Mouse (Mus musculus) spleen, adult 2 months (tissue): ENCODE measurements around the gene Sec61g. TPM values are rescaled to one million over a fixed set of nuclear protein-coding genes. Genes with fewer than 3 reads are reported as not detected.
"Not testable (repeated sequence)": the region's sequence is repeated elsewhere in the genome, so short reads cannot be mapped to it uniquely, and the experiment has no call there.

Experiments used
- DNase-seq, 2 experiments: peaks; one replicate each; pipeline versions ENCODE4 v3.0.0 to v3.0.0-alpha.2; 2012 to 2021; ENCODE audit warnings: low spot score in 2 of 2, low read depth in 1 of 2
- H3K27ac ChIP-seq: fragments of 200-500 bp; 2 replicates; pipeline ENCODE4 v1.5.1; 2012; ENCODE audit warnings: low read length, inconsistent platforms; ENCODE audit not compliant: insufficient read depth
- H3K27me3 ChIP-seq: fragments of 200-500 bp; 2 replicates; pipeline ENCODE4 v1.6.1; 2012; ENCODE audit warnings: mild to moderate bottlenecking, moderate library complexity, low read length, inconsistent platforms; ENCODE audit not compliant: control insufficient read depth, insufficient read depth
- H3K36me3 ChIP-seq: fragments of 200-500 bp; 2 replicates; pipeline ENCODE4 v1.6.1; 2012; ENCODE audit warnings: mild to moderate bottlenecking, low read length, inconsistent platforms; ENCODE audit not compliant: control insufficient read depth, insufficient read depth
- H3K4me1 ChIP-seq: fragments of 200-500 bp; 2 replicates; pipeline ENCODE4 v1.6.1; 2011; ENCODE audit warnings: inconsistent platforms; ENCODE audit not compliant: control insufficient read depth, insufficient read depth, insufficient read length
- H3K4me3 ChIP-seq: fragments of 200-500 bp; 2 replicates; pipeline ENCODE4 v1.5.1; 2011; ENCODE audit warnings: mild to moderate bottlenecking, inconsistent platforms; ENCODE audit not compliant: insufficient read depth, insufficient read length; ENCODE audit errors: extremely low read depth
- CTCF ChIP-seq: fragments of 200-500 bp; IDR thresholded peaks from 2 replicates; pipeline ENCODE4 v1.5.1; 2011; ENCODE audit warnings: mild to moderate bottlenecking, inconsistent platforms; ENCODE audit not compliant: insufficient read depth, insufficient read length, insufficient replicate concordance; ENCODE audit errors: extremely low read depth
- POLR2A ChIP-seq: fragments of 200-500 bp; IDR thresholded peaks from 2 replicates; pipeline ENCODE4 v1.6.1; 2011; ENCODE audit warnings: low read depth, low read length, inconsistent platforms
- WGBS: fragments of 180-500 bp; shearing (Covaris S2); methylation state at CpG from one replicate; pipeline ENCODE4 v1.1.7; 2018; 5-methylcytosine and 5-hydroxymethylcytosine counted together
- polyA plus RNA-seq: library from polyadenylated mRNA; depleted of rRNA; stranded (reverse); fragments of >200 nt; gene quantifications from 2 replicates; pipeline ENCODE4 v1.2.3, GENCODE M21; 2012

Sec61g gene
- polyA plus RNA-seq, 1 experiment: 6.6 TPM

- H3K36me3 ChIP-seq: no peaks in the 10 kb centered on the region
- WGBS: 88% methylated on average over 5 of the region's 5 CpGs
- no peak overlapping the region for H3K27ac ChIP-seq
- TF ChIP-seq POLR2A: no peak
- TF ChIP-seq CTCF: no peak
- no peak overlapping the region for H3K4me3 ChIP-seq
- no peaks in the 10 kb centered on the region for H3K27me3 ChIP-seq
- no peak for DNase-seq
- H3K4me1 ChIP-seq: no peaks in the 10 kb centered on the region
These were observed 20.1 kb upstream of the Sec61g start for GRCm38 (mm10) chr11:16528391-16528790.

DNA sequence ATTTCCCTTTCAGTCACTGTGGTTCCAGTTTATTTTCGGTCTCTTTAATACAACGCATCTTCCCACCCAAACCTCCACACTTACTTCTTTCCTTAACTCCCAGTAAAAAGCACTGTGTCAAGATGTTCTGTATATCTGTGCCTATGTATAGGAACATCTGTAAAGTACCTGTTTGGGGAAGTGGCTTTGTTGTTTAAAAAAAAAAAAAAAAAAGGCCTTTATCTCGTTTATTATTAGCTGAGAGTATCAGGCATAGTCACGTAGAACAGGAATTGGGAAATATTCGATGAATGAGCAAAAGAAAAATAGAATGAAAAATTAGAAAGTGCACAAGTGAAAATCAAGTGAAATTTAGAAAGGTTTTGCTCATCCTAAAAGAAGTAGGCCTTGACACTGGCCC is 19.5 kb upstream of the Sec61g start:
- DNase-seq: no peak
- H3K27ac ChIP-seq: no peak overlapping the region
- no peak overlapping the region for H3K4me3 ChIP-seq
- WGBS: 70% methylated on average over 5 of the region's 5 CpGs
- TF ChIP-seq POLR2A: no peak
- no peaks in the 10 kb centered on the region for H3K4me1 ChIP-seq
- no peaks in the 10 kb centered on the region for H3K27me3 ChIP-seq
- H3K36me3 ChIP-seq: no peaks in the 10 kb centered on the region

GRCm38 (mm10) chr11:16526467-16526866 is 18.2 kb upstream of the Sec61g start:
- no peak for DNase-seq
- no peaks in the 10 kb centered on the region for H3K36me3 ChIP-seq
- no peak overlapping the region for H3K27ac ChIP-seq
- no peaks in the 10 kb centered on the region for H3K4me1 ChIP-seq
- 61% methylated on average over 2 of the region's 2 CpGs for WGBS
- H3K4me3 ChIP-seq: no peak overlapping the region
- no peaks in the 10 kb centered on the region for H3K27me3 ChIP-seq
- TF ChIP-seq POLR2A (no peak), CTCF (no peak)

DNA sequence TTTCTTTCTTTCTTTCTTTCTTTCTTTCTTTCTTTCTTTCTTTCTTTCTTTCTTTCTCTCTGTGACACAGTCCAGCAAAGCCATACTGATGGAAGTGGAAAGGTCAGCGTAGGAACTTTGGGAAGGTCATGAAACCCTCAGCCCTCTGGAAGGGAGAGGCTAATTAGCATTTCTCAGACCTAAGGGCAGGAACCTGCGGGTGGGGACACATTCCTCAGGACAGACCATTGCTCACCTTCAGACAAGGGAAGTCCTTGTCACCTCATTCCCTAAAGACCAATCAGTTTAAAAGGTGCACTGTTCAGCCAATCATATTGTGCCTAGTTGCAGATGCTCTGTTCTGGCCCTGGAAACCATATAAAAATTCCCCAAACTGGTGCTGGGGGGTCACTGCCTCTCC is 17.4 kb upstream of the Sec61g start:
- no peak for TF ChIP-seq POLR2A
- no peak for TF ChIP-seq CTCF
- Histone ChIP-seq H3K36me3 (no peaks in the 10 kb centered on the region), H3K4me1 (no peaks in the 10 kb centered on the region), H3K27ac (no peak overlapping the region), H3K27me3 (no peaks in the 10 kb centered on the region), H3K4me3 (no peak overlapping the region)
- DNase-seq: no peak
- 76% methylated on average over 2 of the region's 2 CpGs for WGBS

- Histone ChIP-seq H3K36me3 (no peaks in the 10 kb centered on the region), H3K4me1 (no peaks in the 10 kb centered on the region), H3K27me3 (no peaks in the 10 kb centered on the region), H3K4me3 (no peak overlapping the region), H3K27ac (no peak overlapping the region)
- 46% methylated on average over 3 of the region's 3 CpGs for WGBS
- no peak for DNase-seq
- TF ChIP-seq CTCF (no peak), POLR2A (no peak)
These were observed 16.8 kb upstream of the Sec61g start for GRCm38 (mm10) chr11:16524917-16525640.

- H3K36me3 ChIP-seq, H3K27me3 ChIP-seq, H3K4me3 ChIP-seq, H3K4me1 ChIP-seq, DNase-seq, H3K27ac ChIP-seq: not testable (repeated sequence)
- WGBS: 92% methylated on average over 16 of the region's 16 CpGs
These were observed 6.8 kb upstream of the Sec61g start for GRCm38 (mm10) chr11:16515081-16515480.

DNA sequence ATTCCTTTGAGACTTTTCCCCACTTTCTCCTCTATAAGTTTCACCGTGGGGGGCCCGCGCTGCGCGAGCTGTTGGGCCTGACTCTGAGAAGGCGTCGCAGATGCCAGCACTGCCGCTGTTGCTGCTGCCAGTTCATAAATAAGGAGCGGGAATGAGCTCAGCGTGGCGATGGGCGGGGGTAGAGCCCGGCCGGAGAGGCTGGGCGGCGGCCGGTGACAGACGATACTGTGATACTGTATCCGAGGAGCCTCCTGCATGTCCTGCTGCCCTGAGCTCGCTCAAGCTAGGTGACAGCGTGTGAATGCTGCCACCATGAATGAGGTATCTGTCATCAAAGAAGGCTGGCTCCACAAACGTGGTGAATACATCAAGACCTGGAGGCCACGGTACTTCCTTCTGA is 5.9 kb upstream of the Sec61g start:
- H3K4me3 ChIP-seq, DNase-seq, H3K36me3 ChIP-seq, H3K27ac ChIP-seq, H3K4me1 ChIP-seq, H3K27me3 ChIP-seq: not testable (repeated sequence)
- 77% methylated on average over 23 of the region's 23 CpGs for WGBS
